Mouse (Mus musculus): ENCODE results near the gene Wdr11.

Wdr11 gene

DNA sequence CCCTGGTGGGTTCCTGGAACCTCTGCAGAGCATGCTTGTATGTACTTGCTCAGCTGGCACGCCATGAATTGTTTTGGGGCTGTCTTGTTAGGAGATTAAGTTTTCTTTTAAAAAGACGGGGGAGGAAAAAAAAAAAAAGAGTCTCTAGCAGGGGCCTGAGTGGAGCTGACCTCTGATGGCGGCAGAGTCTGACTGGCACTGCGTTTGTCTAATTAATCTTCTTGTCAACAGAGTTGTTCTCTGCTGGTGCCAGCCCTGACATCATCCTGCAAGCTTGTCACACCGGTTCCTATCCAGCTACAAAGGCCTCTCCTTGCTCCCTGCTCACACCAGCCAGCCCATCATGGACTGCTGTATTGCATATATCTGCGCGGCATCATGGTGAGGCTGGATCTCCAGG is 60.1 kb downstream of the Wdr11 start:
- in situ Hi-C loops (cut with MseI, MboI), result loop anchor here (5.0 to 25.0 kb wide), 5 partner anchors 261 to 736 kb away; no protein-coding TSS in a partner anchor

DNA sequence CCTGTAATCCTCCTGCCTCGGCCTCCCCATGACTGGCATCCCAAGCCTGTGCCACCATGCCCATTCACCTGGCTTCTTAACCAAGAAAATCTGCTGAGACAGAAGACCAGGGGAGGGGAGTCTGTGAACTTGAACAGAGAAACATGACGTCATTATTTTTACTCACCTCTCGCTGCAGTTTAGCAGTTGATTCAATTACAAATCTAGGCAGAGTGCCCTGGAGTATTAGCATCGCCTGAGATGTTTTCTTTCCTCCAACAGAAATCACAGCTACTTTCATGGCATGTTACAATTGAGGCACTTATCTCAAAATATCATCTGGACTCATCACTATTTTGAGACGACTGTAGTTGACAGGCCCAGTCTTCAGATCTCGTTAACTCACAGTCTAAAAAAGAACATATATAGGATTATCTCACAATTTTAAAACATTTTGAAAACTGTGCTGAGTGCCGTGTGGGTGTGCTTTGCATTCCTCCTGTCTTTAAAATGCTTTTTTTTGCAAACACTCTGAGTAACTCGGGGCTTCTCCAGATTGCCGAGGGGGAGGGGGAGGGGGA is 61.3 kb downstream of the Wdr11 start:
- in situ Hi-C loops (cut with MseI, MboI), result loop anchor here (5.0 to 25.0 kb wide), 5 partner anchors 259 to 734 kb away; no protein-coding TSS in a partner anchor

DNA sequence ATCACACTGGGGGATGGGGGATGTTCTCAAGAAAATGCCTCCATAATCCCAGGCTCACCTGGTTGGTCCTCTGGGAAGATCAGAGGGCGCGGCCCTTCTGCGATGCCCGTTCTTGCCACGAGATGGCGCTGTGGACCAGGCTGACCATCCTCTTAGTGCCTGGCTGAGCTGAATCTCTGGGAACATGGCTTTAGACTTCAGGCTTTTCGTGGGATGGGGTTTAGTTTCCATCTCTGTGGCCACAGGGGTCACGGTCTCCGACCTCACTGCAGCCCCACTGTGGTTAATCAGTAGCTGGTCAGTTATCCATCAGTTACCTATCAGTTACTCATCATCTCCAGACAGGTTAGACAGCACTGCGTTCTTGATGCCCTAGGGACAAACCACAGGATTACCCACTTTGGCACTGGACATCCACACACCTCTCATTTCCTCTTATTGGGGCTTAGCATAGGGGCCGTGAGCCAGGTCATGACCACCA is 62.2 kb downstream of the Wdr11 start:
- in situ Hi-C loops (cut with MseI, MboI), result loop anchor here (5.0 to 25.0 kb wide), 5 partner anchors 258 to 733 kb away; no protein-coding TSS in a partner anchor

DNA sequence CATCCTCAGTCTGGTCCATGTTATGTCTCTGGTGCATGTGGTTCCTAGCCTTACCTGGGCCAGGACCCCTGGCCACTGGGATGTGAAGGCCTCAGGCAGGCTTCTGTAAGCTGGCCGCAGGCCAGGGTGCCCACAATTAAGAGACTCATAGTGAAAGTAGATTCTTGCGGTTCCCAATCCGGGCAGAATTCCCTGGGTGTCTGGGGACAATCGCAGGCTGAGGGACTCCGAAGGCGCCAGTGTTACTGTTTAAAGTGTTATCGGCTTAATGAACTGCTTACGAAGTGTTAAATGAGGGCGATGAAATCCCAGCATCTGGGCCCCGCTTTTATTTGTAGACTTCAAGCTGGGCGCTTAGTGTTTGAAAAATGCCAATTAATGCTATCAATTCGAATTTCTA is 63.3 kb downstream of the Wdr11 start:
- in situ Hi-C loops (cut with MseI, MboI), result loop anchor here (5.0 to 25.0 kb wide), 5 partner anchors 257 to 732 kb away; no protein-coding TSS in a partner anchor

DNA sequence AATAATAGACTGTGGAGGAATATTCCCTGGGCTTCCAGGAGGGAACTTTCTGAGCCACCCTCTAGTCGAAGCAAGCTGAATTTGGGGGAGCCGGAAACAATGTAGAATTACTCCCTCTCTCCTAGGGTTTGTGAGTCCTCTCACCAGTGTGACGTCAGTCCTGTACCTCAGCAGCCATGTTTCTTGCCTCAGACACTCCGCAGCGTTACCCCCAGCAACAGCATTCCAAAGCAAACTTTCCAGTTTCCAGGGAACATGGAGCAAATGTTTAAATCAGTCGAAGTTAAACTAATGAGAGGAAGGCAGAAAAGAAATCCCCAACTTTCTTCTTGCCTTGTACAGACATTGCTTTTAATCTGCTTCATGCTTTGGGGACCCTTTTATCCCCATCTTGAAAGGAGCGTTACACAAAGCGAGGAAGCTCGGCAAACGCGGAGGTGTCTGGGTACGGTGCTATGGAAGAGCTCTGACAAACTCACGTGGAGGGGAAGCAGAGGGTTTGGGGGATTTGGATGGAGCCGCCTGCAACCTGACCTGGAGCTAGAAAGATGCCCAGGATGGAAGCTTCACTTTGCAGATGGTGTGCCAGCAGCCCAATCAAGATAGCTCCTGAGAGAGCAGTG is 64.1 kb downstream of the Wdr11 start:
- in situ Hi-C loops (cut with MseI, MboI), result loop anchor here (10.0 to 25.0 kb wide), 4 partner anchors 257 to 732 kb away; no protein-coding TSS in a partner anchor

DNA sequence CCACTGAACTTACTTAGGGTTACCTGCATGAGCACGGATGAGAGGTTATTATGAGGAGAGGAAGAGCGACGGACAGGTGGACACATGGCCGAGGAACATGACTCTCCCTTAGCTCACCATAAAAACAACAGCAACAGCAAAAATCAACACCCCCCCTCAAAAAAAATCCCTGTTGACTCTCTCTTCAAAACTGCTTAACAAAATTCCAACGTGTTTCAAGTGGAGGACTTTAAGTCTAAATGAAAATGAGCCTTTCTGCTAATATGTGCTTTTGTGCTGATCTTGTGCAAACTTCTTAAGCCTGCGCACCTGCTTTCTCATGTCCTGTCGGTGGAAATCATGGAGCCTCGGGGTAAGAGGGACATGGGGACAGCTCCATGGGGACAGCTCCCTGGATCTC is 66.2 kb downstream of the Wdr11 start:
- in situ Hi-C loops (cut with MseI, MboI), result loop anchor here (10.0 to 25.0 kb wide), 4 partner anchors 254 to 729 kb away; no protein-coding TSS in a partner anchor

DNA sequence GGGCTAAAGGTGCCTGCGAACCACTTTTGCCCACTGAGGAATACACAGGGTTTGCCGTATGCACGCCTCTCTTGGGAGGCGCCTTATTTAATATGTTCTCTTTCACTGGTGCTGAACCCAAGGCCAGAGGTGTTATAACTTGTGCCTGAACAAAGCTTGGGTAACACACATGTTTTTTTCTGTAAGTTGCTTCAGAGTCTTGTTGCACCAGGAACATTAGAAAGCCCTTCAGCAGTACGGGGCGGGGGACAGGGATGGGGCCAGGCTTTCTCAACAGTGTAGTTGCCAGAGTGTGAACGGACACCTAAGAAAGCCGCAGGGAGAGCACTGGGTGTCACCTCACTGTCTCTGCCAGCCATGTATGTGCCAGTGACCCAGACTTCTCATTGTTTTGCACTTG is 68.1 kb downstream of the Wdr11 start:
- in situ Hi-C loops (cut with MseI, MboI), result loop anchor here (10.0 to 25.0 kb wide), 4 partner anchors 253 to 728 kb away; no protein-coding TSS in a partner anchor

DNA sequence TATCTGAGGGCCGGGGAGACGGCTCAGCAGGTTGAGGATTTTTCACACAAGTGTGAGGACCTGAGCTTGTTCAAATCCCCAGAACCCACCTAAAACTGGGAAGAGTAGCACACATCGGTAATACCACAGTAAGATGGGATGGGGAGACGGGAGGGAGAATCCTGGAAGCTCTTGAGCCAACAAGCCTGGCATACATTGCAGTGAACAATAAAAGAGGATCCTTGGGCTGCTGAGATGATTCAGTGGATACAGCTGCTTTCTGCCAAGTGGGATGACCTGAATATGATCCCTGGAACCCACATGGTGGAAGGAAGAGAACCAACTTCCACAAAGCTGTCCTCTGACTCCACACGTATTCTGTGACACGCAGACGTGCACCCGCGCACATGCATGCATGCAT is 68.9 kb downstream of the Wdr11 start:
- in situ Hi-C loops (cut with MseI, MboI), result loop anchor here (25.0 kb wide), 3 partner anchors 252 to 727 kb away; no protein-coding TSS in a partner anchor

DNA sequence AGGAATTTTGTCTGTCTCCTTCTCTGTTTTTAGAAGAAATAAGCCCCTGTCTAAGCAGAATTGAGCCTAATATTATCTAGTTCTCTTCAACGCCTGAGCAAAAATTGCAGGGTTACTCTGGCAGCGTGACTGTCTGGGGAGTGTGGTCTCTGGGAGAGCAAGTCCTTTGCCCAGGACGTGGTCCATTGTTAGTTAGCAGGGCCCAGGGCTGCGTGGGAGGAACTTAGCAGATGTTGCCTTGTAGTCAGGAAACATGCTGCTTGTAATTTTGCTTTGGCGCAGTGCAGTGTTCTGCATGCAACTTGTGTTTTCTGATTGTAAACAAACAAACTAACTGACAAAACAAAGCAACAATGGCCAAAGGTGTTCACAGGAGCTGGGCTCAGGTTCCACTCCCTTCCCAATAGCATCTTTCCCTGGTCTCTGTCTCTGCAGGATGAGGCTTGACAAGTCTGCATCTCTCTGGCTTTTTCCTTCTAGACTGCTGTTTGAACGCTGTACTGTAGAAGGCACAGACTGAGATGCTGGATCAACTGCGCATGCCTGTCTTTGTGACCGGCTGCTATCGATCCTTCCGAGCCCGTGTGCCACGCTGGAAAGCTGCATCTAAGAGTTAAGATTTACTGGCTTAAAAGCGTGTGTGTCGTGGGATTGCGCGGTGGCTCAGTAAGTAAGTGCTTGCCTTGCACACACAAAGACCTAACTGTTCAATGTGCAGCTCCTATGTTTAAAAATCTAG is 70.6 kb downstream of the Wdr11 start:
- in situ Hi-C loops (cut with MseI, MboI), result loop anchor here (25.0 kb wide), 3 partner anchors 250 to 725 kb away; no protein-coding TSS in a partner anchor

DNA sequence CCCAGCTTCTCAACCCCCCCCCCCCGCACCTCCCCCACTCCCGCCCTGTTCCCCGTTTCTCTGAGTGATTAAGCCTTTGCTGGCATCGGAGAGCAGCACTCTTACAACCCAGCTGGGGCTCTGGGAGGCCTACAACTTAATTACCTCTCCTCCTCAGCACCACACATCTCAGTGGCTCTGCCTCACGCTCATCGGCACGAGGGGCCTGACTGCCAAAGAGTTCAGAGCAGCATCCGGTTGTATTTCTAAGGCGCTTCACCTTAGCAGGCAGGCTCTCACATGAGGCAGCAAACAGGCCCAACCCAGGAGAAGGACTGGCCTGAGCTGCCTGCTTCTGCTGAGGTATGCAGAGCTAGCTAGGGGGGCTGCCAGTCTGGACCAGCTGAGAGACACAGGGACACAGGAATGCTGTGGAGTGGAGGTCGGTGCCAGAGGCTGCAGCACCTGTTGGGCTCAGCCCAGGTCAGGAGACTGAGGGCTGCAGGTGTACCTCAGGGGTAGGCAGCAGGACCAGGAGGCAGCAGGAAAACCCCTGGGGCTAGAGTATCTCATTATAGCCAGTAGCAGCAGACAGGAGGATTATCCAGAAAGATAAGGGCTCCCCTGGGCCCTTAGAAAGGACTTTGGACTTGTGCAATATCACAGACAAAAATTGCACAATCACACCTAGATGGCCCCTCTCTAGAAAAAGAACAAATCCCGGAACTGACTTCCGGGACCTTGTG is 72.3 kb downstream of the Wdr11 start:
- in situ Hi-C loops (cut with MseI, MboI), result loop anchor here (25.0 kb wide), 3 partner anchors 248 to 723 kb away; no protein-coding TSS in a partner anchor

DNA sequence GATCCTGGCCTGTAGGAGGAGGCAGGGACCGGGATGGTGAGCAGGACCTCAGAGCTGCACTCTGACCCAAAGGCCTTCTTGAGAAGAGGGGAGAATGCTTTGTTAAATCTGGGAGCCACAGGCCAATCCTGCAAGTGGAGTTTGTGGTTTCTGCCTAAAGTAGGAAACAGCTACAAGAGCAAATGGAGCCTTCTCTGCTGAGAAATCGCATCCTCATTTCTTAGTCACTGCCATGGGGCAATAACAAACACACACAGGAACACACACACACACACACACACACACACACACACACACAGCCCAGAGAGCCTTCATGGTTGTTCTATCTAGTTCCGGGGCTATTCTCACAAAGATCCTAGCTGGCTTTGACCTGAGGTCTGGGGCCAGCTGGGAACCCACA is 73.7 kb downstream of the Wdr11 start:
- in situ Hi-C loops (cut with MseI, MboI), result loop anchor here (25.0 kb wide), 3 partner anchors 247 to 722 kb away; no protein-coding TSS in a partner anchor

DNA sequence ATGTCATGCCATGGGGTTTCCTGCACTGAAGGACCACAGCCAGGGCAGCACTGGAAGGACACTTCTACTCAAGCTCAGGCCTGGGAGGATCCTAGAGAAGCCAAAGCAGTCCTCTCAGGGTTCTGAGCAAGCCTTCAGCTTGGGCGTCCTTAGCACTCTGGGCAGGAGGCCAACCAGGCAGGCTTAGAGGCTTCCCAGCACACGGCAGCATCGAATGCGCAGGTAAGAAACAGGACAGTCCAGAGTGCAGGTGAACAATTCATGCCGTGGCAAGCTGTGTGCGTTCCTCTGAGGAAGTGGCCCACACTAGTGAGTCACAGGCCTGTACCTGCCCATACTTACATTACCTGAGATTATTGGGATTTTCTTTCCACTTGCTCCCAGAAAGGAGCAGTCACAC is 74.3 kb downstream of the Wdr11 start:
- in situ Hi-C loops (cut with MseI, MboI), result loop anchor here (25.0 kb wide), 3 partner anchors 246 to 721 kb away; no protein-coding TSS in a partner anchor

DNA sequence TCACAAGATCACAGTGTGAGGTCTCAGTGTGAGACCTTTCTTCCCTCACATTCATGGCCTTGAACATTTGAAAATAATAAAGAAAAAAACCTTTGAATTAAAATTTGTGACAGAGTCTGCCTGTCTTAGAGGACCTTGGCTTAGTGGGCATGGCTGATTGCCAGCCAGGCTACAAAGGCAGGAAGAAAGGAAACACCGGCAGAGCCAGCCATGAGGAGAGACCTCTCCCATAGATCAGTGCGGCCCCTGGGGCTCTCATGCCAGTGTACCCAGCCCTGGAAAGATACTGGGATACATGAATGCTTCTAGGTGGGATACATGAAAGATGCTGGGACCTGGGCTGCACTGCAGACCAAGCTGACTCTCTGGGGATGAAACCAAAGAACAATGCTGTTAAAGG is 74.9 kb downstream of the Wdr11 start:
- in situ Hi-C loops (cut with MseI, MboI), result loop anchor here (25.0 kb wide), 3 partner anchors 246 to 721 kb away; no protein-coding TSS in a partner anchor

DNA sequence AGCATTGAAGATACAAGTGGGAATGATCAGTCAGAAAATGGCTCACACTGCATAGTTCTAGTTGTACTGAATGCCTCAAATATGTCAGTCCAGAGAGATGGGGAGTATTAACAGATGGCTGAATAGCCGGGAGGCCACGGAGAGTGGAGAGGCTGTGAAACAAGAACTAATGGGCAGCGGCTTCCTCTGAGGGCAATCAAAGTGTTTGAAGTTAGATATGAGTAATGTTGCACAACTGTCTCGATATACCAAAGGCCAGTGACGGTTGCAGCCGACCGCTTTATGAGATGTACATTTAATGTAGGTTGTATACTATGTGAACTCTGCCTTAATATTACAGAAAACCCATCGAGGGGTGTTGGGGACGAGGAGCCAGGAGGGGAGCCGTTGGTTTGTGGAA is 78.6 kb downstream of the Wdr11 start:
- in situ Hi-C loops (cut with MseI, MboI), result loop anchor here (25.0 kb wide), 3 partner anchors 242 to 717 kb away; no protein-coding TSS in a partner anchor

DNA sequence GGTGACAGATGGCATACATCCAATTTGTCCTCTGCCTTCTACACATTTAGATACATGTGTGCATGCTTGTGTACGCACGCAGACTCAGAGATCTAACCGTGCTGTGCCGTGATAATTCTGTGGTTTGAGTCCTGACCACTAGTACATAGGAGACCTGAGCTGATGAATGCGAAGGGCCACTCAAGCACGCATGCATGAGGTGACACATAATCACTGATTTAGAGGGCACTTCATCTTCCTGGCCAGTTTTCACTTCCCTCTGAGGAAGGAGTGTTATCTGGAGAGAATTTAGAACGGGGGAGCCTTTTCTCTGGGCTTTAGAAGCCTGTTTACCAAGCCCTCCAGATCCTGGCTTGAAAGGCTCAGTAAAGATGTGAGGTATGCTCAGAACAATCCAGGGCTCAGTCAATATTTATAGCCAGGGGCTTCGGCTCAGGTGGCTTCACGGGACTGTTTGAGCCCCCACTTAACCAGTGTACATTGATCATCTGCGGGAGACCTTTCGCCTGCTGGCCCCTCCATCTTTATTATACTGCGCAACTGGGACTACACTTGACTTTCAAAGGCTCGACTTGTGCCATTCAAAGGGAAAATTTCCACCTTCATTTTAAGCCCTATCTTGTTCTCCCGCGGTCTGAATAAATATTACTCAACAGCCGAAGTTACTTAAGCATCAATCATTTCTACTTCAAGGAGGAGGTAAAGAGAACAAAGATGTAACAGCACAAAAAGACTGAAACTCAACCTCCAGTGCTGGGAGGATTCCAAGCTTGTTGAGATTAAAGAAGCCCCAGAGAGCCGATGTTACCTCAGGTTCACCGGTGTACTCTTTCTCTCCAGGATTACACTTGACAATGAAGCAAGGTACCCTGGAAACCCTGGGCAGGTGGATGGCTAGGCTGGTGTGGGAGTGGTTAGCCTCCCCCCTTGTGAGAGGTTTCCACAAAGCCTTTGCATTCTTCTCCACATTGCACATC is 80.3 kb downstream of the Wdr11 start:
- in situ Hi-C loops (cut with MseI, MboI), result loop anchor here (25.0 kb wide), 3 partner anchors 240 to 715 kb away; no protein-coding TSS in a partner anchor

DNA sequence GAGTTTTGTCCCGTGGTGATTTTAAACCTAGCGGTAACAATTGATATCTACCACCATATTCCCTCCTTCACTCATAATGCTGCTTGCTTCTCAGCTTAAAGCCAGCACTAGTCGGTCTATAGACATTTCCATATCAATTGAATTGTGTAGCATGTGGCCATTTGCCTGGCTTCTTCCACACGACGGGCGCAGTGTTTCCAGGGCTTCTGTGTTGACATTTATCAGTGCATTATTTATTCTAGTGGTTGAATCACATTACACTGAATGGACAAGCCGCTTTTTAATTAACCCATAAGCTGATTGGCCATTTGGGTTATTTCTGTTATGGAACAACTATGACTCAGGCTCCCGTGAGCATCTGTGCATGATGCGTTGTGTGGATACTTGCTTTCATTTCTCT is 82.1 kb downstream of the Wdr11 start:
- in situ Hi-C loops (cut with MseI, MboI), result loop anchor here (25.0 kb wide), 3 partner anchors 239 to 714 kb away; no protein-coding TSS in a partner anchor

DNA sequence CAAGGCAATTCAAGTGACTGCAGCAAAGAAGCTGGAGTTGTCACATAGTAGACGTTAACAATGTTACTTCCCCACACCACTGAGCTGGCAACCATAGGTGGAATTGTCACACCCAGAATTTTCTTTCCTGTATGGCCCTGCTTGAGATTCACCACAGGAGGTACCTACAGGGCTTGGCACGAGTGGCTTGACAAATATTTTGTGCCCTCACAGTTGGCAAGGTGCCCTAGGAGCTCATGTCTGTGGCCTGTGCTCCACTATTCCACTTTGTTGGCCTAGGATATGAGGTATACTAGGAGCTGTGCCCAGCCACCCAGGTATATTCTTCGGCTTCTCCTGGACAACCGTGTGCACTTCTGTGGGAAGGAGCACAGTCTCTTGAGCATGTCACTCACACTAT is 82.9 kb downstream of the Wdr11 start:
- in situ Hi-C loops (cut with MseI, MboI), result loop anchor here (25.0 kb wide), 3 partner anchors 238 to 713 kb away; no protein-coding TSS in a partner anchor

DNA sequence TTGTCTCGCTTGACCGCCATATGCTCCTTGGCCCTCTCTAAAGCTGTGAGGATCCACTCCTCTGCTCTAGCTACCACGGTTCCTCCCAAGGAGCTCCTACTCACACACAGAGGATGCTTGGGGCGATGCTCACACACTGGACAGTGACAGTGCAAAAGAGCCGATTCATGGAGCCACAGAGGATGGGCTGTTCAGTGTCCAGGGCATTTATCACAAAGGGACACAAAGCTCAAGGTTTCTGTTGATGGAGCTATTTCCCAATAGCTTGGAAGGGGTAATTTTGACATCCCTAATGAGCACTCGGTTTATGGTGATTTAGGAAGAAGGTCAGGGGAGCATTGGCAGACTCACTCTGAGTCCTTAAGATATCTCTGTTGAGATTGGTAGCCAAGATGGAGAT is 84.2 kb downstream of the Wdr11 start:
- in situ Hi-C loops (cut with MseI, MboI), result no loop called here

DNA sequence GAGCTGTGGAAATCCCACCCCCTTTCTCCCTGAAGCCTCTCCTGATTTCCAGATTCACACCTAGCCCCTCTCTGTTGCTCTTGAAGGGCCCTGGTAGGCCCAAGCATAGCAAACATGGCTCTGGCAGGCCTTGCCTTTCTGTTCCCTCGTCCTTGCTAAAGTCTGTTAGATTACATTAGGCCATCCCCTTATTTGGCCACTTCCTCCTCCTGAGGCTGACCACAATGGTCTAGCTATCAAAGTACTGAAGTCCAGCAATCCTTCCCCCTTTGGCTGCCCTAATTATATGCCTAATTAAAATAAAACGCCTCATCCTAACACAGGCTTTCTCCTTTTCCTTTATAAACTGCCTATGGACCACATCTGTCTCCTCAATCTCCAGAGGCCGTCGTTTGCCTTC is 85.5 kb downstream of the Wdr11 start:
- in situ Hi-C loops (cut with MseI, MboI), result no loop called here

DNA sequence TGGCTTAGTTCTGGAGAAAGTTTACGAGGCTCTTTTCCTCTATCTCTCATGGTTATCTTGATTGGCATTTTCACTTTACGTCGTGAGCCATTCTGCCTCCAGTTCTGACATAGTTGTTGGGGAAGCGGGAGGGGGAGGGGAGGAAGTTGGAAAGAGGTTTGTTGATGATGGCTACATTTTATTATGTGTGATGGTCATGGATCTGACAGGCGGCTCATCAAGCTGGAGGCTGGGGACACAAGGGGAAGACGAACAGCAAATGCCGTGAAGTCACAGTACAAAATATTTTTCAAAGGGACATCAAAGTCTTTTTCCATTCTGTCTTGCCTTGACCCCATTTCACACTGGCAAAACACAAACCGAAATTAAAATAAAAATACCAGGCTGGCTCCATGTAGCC is 86.8 kb downstream of the Wdr11 start:
- in situ Hi-C loops (cut with MseI, MboI), result no loop called here
